Mouse (Mus musculus): ENCODE measurements around the gene Stpg3. TPM values are rescaled to one million over a fixed set of nuclear protein-coding genes. Genes with fewer than 3 reads are reported as not detected.
A peak's percentile ranks its signal among the peaks of the same experiment; 100 is the strongest.

Gene Stpg3
- polyA plus RNA-seq, 1 experiment from 2014 or later, result not detected

DNA sequence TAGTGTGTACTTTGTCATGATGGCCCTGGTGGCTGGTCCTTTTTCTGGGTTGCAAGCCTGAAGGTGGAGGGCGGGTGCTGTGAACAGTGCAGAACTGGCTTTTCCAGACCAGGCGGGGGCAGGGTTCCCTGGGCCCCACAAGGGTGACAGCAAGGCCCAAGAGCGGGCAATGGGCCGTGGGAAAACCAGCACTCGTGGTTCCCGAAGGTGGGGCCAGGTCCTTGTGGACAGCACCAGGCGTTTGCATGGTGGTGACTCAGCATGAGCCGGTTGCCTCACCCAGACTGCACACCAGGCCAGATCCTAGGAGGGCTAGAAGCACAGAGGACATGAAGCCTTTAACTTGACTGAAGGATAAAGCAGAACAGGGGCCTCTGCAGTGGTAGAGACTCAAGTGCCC is 41.8 kb downstream of the Stpg3 start:
- no peak for ATAC-seq (ENCODE audit: low FRiP score)
- H3K4me2 ChIP-seq, result no peak overlapping the region
- H3K27ac ChIP-seq, result no peak overlapping the region
- H3K4me1 ChIP-seq, result peaks cover 68% of the 10 kb centered on the region
- no peaks in the 10 kb centered on the region for H3K36me3 ChIP-seq (replicated peaks)
- 84% methylated on average over 8 of the region's 8 CpGs for WGBS
- H3K9ac ChIP-seq, result no peak overlapping the region
- no peaks in the 10 kb centered on the region for H3K27me3 ChIP-seq
- H3K4me3 ChIP-seq (replicated peaks), result no peak overlapping the region
- H3K9me3 ChIP-seq, result no peaks in the 10 kb centered on the region

DNA sequence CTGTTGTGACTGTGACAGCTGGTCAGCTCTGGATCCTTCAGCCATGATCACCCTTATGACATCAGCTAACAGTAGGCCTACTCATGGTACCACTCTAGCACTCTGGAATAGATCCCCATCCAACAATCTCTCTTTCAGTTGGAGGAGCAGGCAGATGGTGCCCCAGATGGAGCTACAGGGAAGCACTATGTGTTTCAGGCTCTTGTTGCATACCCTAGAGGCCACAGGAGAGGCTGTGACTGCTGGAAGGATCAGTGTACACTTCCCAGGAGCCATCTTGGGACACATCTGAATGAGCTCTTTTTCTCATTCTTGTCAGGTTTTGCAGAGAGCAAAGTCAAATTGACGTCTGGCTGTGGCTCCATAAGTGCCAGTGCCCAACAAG is 42.7 kb downstream of the Stpg3 start:
- H3K4me3 ChIP-seq (replicated peaks), result no peak overlapping the region
- 75% methylated on average over 1 of the region's 1 CpGs for WGBS
- H3K27me3 ChIP-seq, result no peaks in the 10 kb centered on the region
- H3K4me2 ChIP-seq, result no peak overlapping the region
- peaks cover 68% of the 10 kb centered on the region for H3K4me1 ChIP-seq
- ATAC-seq (ENCODE audit: low FRiP score), result no peak
- H3K27ac ChIP-seq, result no peak overlapping the region
- H3K36me3 ChIP-seq (replicated peaks), result no peaks in the 10 kb centered on the region
- H3K9me3 ChIP-seq, result no peaks in the 10 kb centered on the region
- H3K9ac ChIP-seq, result no peak overlapping the region

DNA sequence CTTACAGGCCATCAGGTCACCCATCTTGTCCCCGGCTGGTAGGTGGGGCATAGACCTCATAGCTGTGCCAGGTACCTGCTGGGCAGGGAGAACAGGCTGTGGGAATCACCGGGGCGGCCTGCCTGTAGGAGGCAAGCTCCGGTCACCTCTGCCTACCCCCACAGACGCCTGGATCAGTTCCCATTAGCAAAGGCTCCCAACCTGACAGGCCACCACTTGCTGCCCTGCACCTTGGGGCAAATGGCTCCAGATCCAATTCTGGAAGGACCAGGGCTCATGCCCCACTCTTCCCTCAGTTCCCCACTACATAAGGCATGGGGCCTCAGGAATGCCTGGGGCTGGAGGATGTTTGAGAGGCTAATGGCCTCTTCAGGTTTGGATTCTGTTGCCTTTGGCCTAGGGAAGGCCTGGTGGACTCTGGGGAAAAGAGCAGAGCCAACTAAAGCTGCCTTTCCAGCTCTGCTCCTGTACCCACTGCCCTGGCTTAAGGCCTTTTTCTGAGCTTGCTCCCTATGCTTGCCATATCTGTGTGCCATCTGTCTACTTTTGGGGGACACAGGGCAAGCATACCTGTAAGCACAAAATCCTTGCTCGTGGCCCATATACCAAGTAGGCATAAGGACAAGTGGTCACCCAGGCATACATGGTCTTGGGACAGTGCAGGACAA is 43.2 kb downstream of the Stpg3 start:
- Histone ChIP-seq H3K27ac (no peak overlapping the region; the same call in 1 of the 2 replicates), H3K4me3 (replicated peaks) (no peak overlapping the region)

DNA sequence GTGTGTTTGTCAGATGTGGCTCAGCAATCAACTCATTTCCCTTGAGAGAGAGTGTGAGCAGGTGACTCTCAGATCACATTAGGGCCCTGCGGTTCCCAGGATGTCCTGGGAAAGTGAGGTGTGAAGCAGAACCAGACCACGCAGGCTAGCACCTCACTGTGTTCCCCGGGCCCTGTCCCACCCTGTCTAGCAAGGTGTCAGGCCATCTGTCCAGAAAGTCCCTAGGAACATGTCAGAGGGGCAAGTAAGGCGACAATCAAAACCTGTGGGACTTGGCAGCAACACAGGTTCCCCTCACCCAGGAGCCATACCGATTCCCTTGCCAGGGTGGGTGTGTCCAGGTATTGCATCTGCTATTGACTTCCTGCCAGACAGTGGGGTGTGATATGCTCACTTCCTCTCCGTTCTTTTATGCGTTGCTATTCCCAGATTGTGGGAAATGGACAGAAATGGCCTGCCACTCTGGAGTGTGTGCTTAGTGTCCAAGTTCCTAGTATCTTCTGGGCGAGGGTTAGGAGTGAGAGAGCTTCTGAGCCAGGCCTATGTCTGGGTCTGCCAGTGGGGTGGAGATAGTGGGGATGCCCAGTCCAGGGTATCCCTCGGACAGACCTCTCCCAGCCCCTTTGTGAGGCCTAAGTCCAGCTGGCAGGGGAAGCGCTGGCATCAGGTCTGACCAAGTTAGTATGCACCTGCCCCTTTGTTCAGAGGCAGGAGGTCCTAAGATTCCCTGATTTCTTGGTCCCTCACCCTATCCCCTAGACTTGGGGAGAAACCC is 43.9 kb downstream of the Stpg3 start:
- Histone ChIP-seq H3K9ac (0 out of 2 replicates have a peak overlapping the region, but pooled peaks have one; percentile 17), H3K4me3 (replicated peaks) (no peak overlapping the region), H3K4me2 (no peak overlapping the region), H3K9me3 (no peaks in the 10 kb centered on the region), H3K36me3 (replicated peaks) (no peaks in the 10 kb centered on the region), H3K27me3 (no peaks in the 10 kb centered on the region), H3K27ac (peak overlapping the region; percentile 91; the same call in 1 of the 2 replicates), H3K4me1 (peaks cover 55% of the 10 kb centered on the region)
- ATAC-seq (ENCODE audit: low FRiP score), result no peak
- 78% methylated on average over 10 of the region's 10 CpGs for WGBS

More for the DNA sequence above, 43.2 kb downstream of the Stpg3 start:
- ATAC-seq (ENCODE audit: low FRiP score), result no peak
- WGBS, result 89% methylated on average over 6 of the region's 6 CpGs
- Histone ChIP-seq H3K4me1 (peaks cover 62% of the 10 kb centered on the region), H3K9me3 (no peaks in the 10 kb centered on the region), H3K9ac (no peak overlapping the region), H3K4me2 (no peak overlapping the region), H3K27me3 (no peaks in the 10 kb centered on the region), H3K36me3 (replicated peaks) (no peaks in the 10 kb centered on the region)

DNA sequence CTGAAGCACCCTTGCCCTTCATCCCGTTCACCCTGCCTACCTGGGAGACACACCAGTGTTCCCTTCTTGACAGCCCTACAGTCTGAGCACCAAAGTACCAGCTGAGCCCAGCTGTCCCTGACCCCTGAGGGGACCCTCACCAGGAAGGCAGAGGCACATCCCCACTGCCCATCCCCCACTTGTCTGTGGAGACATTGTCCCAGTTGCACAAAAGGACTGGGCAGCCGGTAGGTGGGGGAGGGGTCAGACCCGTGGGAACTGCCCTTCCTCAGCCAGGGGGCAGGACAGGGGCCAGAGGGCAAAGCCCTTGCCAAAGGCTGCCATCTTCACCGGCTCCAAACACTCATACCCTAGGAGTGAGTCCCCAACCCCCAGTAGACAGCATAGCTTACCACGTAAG is 44.7 kb downstream of the Stpg3 start:
- Histone ChIP-seq H3K27ac (peak overlapping the region; percentile 91), H3K4me1 (peaks cover 48% of the 10 kb centered on the region), H3K27me3 (no peaks in the 10 kb centered on the region), H3K9me3 (no peaks in the 10 kb centered on the region), H3K9ac (0 out of 2 replicates have a peak overlapping the region, but pooled peaks have one; percentile 17), H3K4me2 (no peak overlapping the region), H3K36me3 (replicated peaks) (no peaks in the 10 kb centered on the region), H3K4me3 (replicated peaks) (no peak overlapping the region)
- no peak for ATAC-seq (ENCODE audit: low FRiP score)
- 10% methylated on average over 5 of the region's 5 CpGs for WGBS

DNA sequence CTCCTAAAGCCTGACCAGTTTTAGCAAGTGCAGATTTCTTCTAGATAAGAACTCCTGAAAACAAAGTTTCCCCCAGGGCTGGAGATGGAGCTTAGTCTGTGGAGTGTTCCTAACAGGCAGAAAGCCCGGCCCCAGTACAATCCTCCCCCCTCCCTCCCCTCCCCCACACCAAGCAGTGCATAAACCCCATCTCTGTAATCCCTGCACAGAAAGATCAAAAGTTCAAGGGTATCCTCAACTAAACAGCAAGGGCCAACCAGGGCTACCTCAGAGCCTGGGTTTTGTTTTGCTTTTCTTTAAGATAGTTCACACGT is 45.8 kb downstream of the Stpg3 start:
- no peaks in the 10 kb centered on the region for H3K27me3 ChIP-seq
- H3K9ac ChIP-seq, result no peak overlapping the region; the same call in 1 of the 2 replicates
- H3K27ac ChIP-seq, result peak overlapping the region; percentile 91
- no peaks in the 10 kb centered on the region for H3K9me3 ChIP-seq
- no peaks in the 10 kb centered on the region for H3K36me3 ChIP-seq (replicated peaks)
- peak overlapping the region; percentile 44 for H3K4me3 ChIP-seq (replicated peaks)
- WGBS, result 4% methylated on average over 2 of the region's 2 CpGs
- peak overlapping the region; percentile 76 for H3K4me2 ChIP-seq
- peaks cover 59% of the 10 kb centered on the region for H3K4me1 ChIP-seq
- no peak; the same call in 1 of the 2 replicates for ATAC-seq (ENCODE audit: low FRiP score)

DNA sequence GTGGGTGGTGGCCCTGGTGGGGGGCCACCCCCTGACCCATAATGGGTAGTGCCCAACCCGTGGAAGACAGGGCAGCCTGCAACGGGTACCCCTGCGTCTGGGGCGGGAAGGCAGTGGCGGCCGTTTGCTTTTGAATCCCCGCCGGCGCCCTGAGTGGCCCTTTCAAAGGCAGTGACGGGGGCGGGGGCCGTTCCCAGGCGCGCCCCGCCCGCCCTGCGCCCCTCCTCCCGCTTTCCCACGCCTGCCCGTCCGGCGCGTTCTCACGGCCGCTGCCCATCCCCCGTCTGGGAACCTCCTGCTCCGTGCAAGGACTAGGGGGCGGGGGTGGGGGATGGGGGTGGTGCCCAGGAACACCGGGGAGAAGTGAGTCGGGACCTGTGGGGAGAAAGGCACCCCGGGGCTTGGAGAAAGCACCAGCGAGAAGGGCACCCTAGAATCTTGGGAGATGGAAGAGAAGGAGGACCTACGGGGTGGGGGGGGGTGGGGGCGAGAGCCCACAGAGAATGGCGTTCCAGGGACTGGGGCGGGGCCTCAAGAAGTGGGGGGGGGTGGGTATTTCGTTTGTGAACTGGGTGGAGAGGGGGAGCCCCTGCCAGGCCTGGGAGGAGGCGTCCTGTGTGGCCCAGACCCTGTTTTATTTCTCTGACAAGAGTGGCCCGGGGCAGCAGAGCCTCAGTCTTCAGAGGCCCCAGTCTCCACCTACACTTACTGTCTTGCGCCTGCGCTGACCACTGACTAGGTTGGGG is 46.3 kb downstream of the Stpg3 start:
- peak overlapping the region; percentile 76 for H3K4me2 ChIP-seq
- no peaks in the 10 kb centered on the region for H3K36me3 ChIP-seq (replicated peaks)
- under 1% methylated on average over 27 of the region's 41 CpGs for WGBS
- peaks cover 64% of the 10 kb centered on the region for H3K4me1 ChIP-seq
- peak overlapping the region; percentile 44 for H3K4me3 ChIP-seq (replicated peaks)
- H3K27me3 ChIP-seq, result no peaks in the 10 kb centered on the region
- peak overlapping the region; percentile 91 for H3K27ac ChIP-seq
- H3K9ac ChIP-seq, result peak overlapping the region; percentile 61
- ATAC-seq (ENCODE audit: low FRiP score), result peak; percentile 81
- H3K9me3 ChIP-seq, result no peaks in the 10 kb centered on the region

DNA sequence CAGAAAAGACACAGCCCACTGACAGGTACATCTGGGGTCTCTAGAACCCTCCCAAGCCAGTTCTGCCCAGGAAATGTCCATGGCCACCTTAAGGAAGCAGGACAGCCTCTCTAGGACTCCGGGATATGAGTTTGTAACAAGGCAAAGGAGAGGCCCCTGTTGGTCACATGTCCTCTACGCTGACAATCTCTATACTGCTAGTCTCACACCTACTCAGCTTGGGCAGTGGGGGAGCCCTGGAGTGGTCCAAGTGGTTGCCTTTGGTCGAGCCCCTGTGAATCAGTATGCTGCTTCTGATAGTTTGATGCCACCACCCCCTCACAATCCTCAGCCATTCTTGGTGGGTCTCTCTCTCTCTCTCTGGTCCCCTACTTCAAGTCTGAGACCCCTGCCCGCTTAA is 47.0 kb downstream of the Stpg3 start:
- Histone ChIP-seq H3K9ac (peak overlapping the region; percentile 61), H3K27me3 (no peaks in the 10 kb centered on the region), H3K4me3 (replicated peaks) (peak overlapping the region; percentile 44), H3K27ac (peak overlapping the region; percentile 91), H3K9me3 (no peaks in the 10 kb centered on the region), H3K4me1 (peaks cover 63% of the 10 kb centered on the region), H3K4me2 (peak overlapping the region; percentile 76), H3K36me3 (replicated peaks) (no peaks in the 10 kb centered on the region)
- 19% methylated on average over 4 of the region's 4 CpGs for WGBS
- ATAC-seq (ENCODE audit: low FRiP score), result peak; percentile 13; the same call in 1 of the 2 replicates

Other genes with a start within 250 kb of the Stpg3 start
- gene Mrpl41, start 239.5 kb downstream of the Stpg3 start, polyA plus RNA-seq (2016; fragmentation: Nextera tagmentation; extraction: Ambion mirVana), result 132 and 143 TPM in 2 replicates
- gene Pnpla7, start 238.6 kb downstream of the Stpg3 start, polyA plus RNA-seq (2016; fragmentation: Nextera tagmentation; extraction: Ambion mirVana), result 3.3 and 4.4 TPM in 2 replicates
- gene Nsmf, start 160.3 kb downstream of the Stpg3 start, polyA plus RNA-seq (2016; fragmentation: Nextera tagmentation; extraction: Ambion mirVana), result 103 and 112 TPM in 2 replicates
- gene Entpd8, start 134.3 kb downstream of the Stpg3 start, polyA plus RNA-seq (2016; fragmentation: Nextera tagmentation; extraction: Ambion mirVana), result not detected in 2 replicates
- 0.24 TPM in 1 of 2 replicates, not detected in the other for gene Noxa1, start 119.5 kb downstream of the Stpg3 start, polyA plus RNA-seq (2016; fragmentation: Nextera tagmentation; extraction: Ambion mirVana)
- gene Nrarp, start 33.9 kb downstream of the Stpg3 start, polyA plus RNA-seq (2016; fragmentation: Nextera tagmentation; extraction: Ambion mirVana), result 76.8 and 81.0 TPM in 2 replicates
- 0.62 and 1.0 TPM in 2 replicates for gene Tor4a, start 17.8 kb downstream of the Stpg3 start, polyA plus RNA-seq (2016; fragmentation: Nextera tagmentation; extraction: Ambion mirVana)
- 106 and 111 TPM in 2 replicates for gene Nelfb, start 3.1 kb downstream of the Stpg3 start, polyA plus RNA-seq (2016; fragmentation: Nextera tagmentation; extraction: Ambion mirVana)
- gene Fam166a, start 4.1 kb upstream of the Stpg3 start, polyA plus RNA-seq (2016; fragmentation: Nextera tagmentation; extraction: Ambion mirVana), result 0.46 and 0.87 TPM in 2 replicates
- gene Tubb4b, start 10.1 kb upstream of the Stpg3 start, polyA plus RNA-seq (2016; fragmentation: Nextera tagmentation; extraction: Ambion mirVana), result 496 and 501 TPM in 2 replicates
- gene Slc34a3, start 19.7 kb upstream of the Stpg3 start, polyA plus RNA-seq (2016; fragmentation: Nextera tagmentation; extraction: Ambion mirVana), result not detected in 2 replicates
- not detected in 2 replicates for gene Rnf224, start 22.1 kb upstream of the Stpg3 start, polyA plus RNA-seq (2016; fragmentation: Nextera tagmentation; extraction: Ambion mirVana)
- 30.2 and 37.9 TPM in 2 replicates for gene Rnf208, start 27.6 kb upstream of the Stpg3 start, polyA plus RNA-seq (2016; fragmentation: Nextera tagmentation; extraction: Ambion mirVana)
- not detected in 2 replicates for gene Cysrt1, start 27.8 kb upstream of the Stpg3 start, polyA plus RNA-seq (2016; fragmentation: Nextera tagmentation; extraction: Ambion mirVana)
- 4.2 and 6.0 TPM in 2 replicates for gene AL732309.1, start 32.2 kb upstream of the Stpg3 start, polyA plus RNA-seq (2016; fragmentation: Nextera tagmentation; extraction: Ambion mirVana)
- gene Tmem203, start 40.8 kb upstream of the Stpg3 start, polyA plus RNA-seq (2016; fragmentation: Nextera tagmentation; extraction: Ambion mirVana), result 17.6 and 18.1 TPM in 2 replicates
- 9.3 and 10.0 TPM in 2 replicates for gene Tprn, start 48.0 kb upstream of the Stpg3 start, polyA plus RNA-seq (2016; fragmentation: Nextera tagmentation; extraction: Ambion mirVana)
- gene Ssna1, start 57.8 kb upstream of the Stpg3 start, polyA plus RNA-seq (2016; fragmentation: Nextera tagmentation; extraction: Ambion mirVana), result 207 and 224 TPM in 2 replicates
- gene Anapc2, start 57.8 kb upstream of the Stpg3 start, polyA plus RNA-seq (2016; fragmentation: Nextera tagmentation; extraction: Ambion mirVana), result 134 and 141 TPM in 2 replicates
- gene Tmem210, start 73.5 kb upstream of the Stpg3 start, polyA plus RNA-seq (2016; fragmentation: Nextera tagmentation; extraction: Ambion mirVana), result not detected in 2 replicates
- gene Lrrc26, start 75.3 kb upstream of the Stpg3 start, polyA plus RNA-seq (2016; fragmentation: Nextera tagmentation; extraction: Ambion mirVana), result not detected in 2 replicates
- 2.2 and 5.6 TPM in 2 replicates for gene Grin1, start 104.5 kb upstream of the Stpg3 start, polyA plus RNA-seq (2016; fragmentation: Nextera tagmentation; extraction: Ambion mirVana)
- 74.8 and 80.8 TPM in 2 replicates for gene Man1b1, start 117.7 kb upstream of the Stpg3 start, polyA plus RNA-seq (2016; fragmentation: Nextera tagmentation; extraction: Ambion mirVana)
- 18.0 and 19.9 TPM in 2 replicates for gene Dpp7, start 141.7 kb upstream of the Stpg3 start, polyA plus RNA-seq (2016; fragmentation: Nextera tagmentation; extraction: Ambion mirVana)
- 4.0 and 4.3 TPM in 2 replicates for gene Uap1l1, start 151.0 kb upstream of the Stpg3 start, polyA plus RNA-seq (2016; fragmentation: Nextera tagmentation; extraction: Ambion mirVana)
- 60.8 and 67.8 TPM in 2 replicates for gene Sapcd2, start 157.7 kb upstream of the Stpg3 start, polyA plus RNA-seq (2016; fragmentation: Nextera tagmentation; extraction: Ambion mirVana)
- gene Entpd2, start 181.2 kb upstream of the Stpg3 start, polyA plus RNA-seq (2016; fragmentation: Nextera tagmentation; extraction: Ambion mirVana), result 0.22 TPM in 1 of 2 replicates, not detected in the other
- 192 and 198 TPM in 2 replicates for gene Npdc1, start 184.7 kb upstream of the Stpg3 start, polyA plus RNA-seq (2016; fragmentation: Nextera tagmentation; extraction: Ambion mirVana)
- 0.14 TPM in 1 of 2 replicates, not detected in the other for gene Fut7, start 208.6 kb upstream of the Stpg3 start, polyA plus RNA-seq (2016; fragmentation: Nextera tagmentation; extraction: Ambion mirVana)
- gene Abca2, start 214.1 kb upstream of the Stpg3 start, polyA plus RNA-seq (2016; fragmentation: Nextera tagmentation; extraction: Ambion mirVana), result 10.9 and 12.5 TPM in 2 replicates
- gene Clic3, start 242.2 kb upstream of the Stpg3 start, polyA plus RNA-seq (2016; fragmentation: Nextera tagmentation; extraction: Ambion mirVana), result 1.1 and 2.0 TPM in 2 replicates
- 34.5 and 39.1 TPM in 2 replicates for gene Paxx, start 246.5 kb upstream of the Stpg3 start, polyA plus RNA-seq (2016; fragmentation: Nextera tagmentation; extraction: Ambion mirVana)

Data from forebrain, embryonic 12.5 days (tissue).